Mouse (Mus musculus) brain, embryonic 14.5 days (tissue): Measurements from ENCODE around the gene Mrpl22.

Experiments
- CTCF ChIP-seq: fragments of 200-500 bp; IDR thresholded peaks from 2 replicates; pipeline ENCODE4 v1.5.1; 2012; ENCODE audit warnings: inconsistent platforms, mild to moderate bottlenecking, moderate library complexity, borderline replicate concordance; ENCODE audit not compliant: insufficient read depth, insufficient read length; ENCODE audit errors: extremely low read depth
- POLR2A ChIP-seq: fragments of 200-500 bp; IDR thresholded peaks from 2 replicates; pipeline ENCODE4 v1.6.1; 2012; ENCODE audit warnings: mild to moderate bottlenecking, inconsistent platforms, borderline replicate concordance; ENCODE audit not compliant: poor library complexity, insufficient read depth, insufficient read length, severe bottlenecking; ENCODE audit errors: extremely low read depth

DNA sequence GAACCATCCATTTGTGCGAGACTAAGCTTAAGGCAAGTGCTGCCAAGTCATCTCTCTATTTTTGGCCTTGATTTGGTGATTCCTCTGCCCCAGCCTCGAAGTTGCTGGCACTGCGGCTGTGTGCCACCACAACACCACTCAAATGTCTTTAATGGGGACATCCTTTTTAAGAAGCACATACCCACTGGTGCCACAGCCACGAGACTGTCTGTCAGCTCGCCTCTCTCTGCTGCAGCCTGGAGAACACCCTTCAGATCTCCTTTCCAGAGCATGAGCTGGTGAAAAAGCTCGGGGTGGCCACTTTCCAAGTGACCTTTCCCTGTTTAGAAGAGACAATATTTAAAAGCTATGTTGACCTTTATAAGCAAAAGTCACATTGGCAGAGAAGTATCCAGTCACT, 34.8 kb upstream of the Mrpl22 start:
- TF ChIP-seq CTCF = no peak
- TF ChIP-seq POLR2A = no peak
